Mouse (Mus musculus) hindbrain, embryonic 13.5 days (tissue): ENCODE data around the gene Lpo. TPM values are rescaled to one million over a fixed set of nuclear protein-coding genes. Genes with fewer than 3 reads are reported as not detected.
"Not testable (repeated sequence)": the region's sequence is repeated elsewhere in the genome, so short reads cannot be mapped to it uniquely, and the experiment has no call there.

Experiments
- ATAC-seq: fragments of 200-750 bp; cut with Nextera tagmentation; 2 replicates; pipeline ENCODE4 v1.8.0; 2017; ENCODE audit warnings: moderate TSS enrichment; ENCODE audit not compliant: low FRiP score
- H3K27ac ChIP-seq: fragments of 300-500 bp; sonication (generic); 2 replicates; pipeline ENCODE4 v1.5.1; 2015; ENCODE audit warnings: inconsistent platforms, mild to moderate bottlenecking, moderate library complexity
- H3K27me3 ChIP-seq: fragments of 300-500 bp; sonication (generic); 2 replicates; pipeline ENCODE4 v1.6.1; 2015; ENCODE audit warnings: mild to moderate bottlenecking, inconsistent platforms
- H3K36me3 ChIP-seq: fragments of 300-500 bp; sonication (generic); 2 replicates; pipeline ENCODE4 v1.6.1; 2015; ENCODE audit warnings: mild to moderate bottlenecking, inconsistent platforms
- H3K4me1 ChIP-seq: fragments of 300-500 bp; sonication (generic); replicated peaks from 2 replicates; pipeline ENCODE4 v1.6.1; 2015; ENCODE audit warnings: inconsistent platforms
- H3K4me2 ChIP-seq: fragments of 300-500 bp; sonication (generic); 2 replicates; pipeline ENCODE4 v1.6.1; 2015; ENCODE audit warnings: inconsistent platforms, mild to moderate bottlenecking, moderate library complexity
- H3K4me3 ChIP-seq: fragments of 300-500 bp; sonication (generic); 2 replicates; pipeline ENCODE4 v1.5.1; 2015; ENCODE audit warnings: mild to moderate bottlenecking, inconsistent platforms
- H3K9ac ChIP-seq: fragments of 300-500 bp; sonication (generic); 2 replicates; pipeline ENCODE4 v1.6.1; 2015; ENCODE audit warnings: mild to moderate bottlenecking, inconsistent platforms
- H3K9me3 ChIP-seq: fragments of 300-500 bp; sonication (generic); 2 replicates; pipeline ENCODE4 v1.6.1; 2016; ENCODE audit warnings: inconsistent platforms
- WGBS: fragments of 180-500 bp; shearing (Covaris S2); methylation state at CpG from one replicate; pipeline ENCODE4 v1.1.7; 2015; 5-methylcytosine and 5-hydroxymethylcytosine counted together
- polyA plus RNA-seq: library from polyadenylated mRNA; unstranded; fragments of >200 nt; fragmentation: Nextera tagmentation; extraction: Ambion mirVana; gene quantifications from 2 replicates; pipeline ENCODE4 v1.2.1, GENCODE M21; 2015

The Lpo gene
- 0.41 and 1.5 TPM in 2 replicates for polyA plus RNA-seq

GRCm38 (mm10) chr11:87828239-87828900, at the start of gene Lpo:
TSS of gene Lpo (minus strand) at chr11:87828289.
- Histone ChIP-seq H3K9ac (no peak within 1 kb of the TSS), H3K27ac (no peak within 1 kb of the TSS)

GRCm38 (mm10) chr11:87875436-87875835, 47.3 kb upstream of the Lpo start, which contains the start of gene Epx:
TSS of gene Epx (minus strand) at chr11:87875536.
- no peaks in the 10 kb centered on the region for H3K9me3 ChIP-seq
- no peak within 1 kb of the TSS for H3K4me2 ChIP-seq
- H3K4me3 ChIP-seq, result no peak within 1 kb of the TSS
- H3K36me3 ChIP-seq, result no peaks in the 10 kb centered on the region
- no peak within 1 kb of the TSS for H3K27ac ChIP-seq
- no peaks in the 10 kb centered on the region for H3K27me3 ChIP-seq
- H3K4me1 ChIP-seq, result no peaks in the 10 kb centered on the region
- no peak within 1 kb of the TSS for H3K9ac ChIP-seq
- 86% methylated on average over 6 of the region's 6 CpGs for WGBS
- ATAC-seq, result no peak

More at GRCm38 (mm10) chr11:87828239-87828900, at the start of gene Lpo:
- WGBS, result 20% methylated on average over 10 of the region's 10 CpGs
- Histone ChIP-seq H3K36me3 (no peaks in the 10 kb centered on the region), H3K27me3 (peaks cover 12% of the 10 kb centered on the region; the same call in 1 of the 2 replicates), H3K9me3 (no peaks in the 10 kb centered on the region), H3K4me1 (peaks cover 9% of the 10 kb centered on the region), H3K4me2 (no peak within 1 kb of the TSS), H3K4me3 (no peak within 1 kb of the TSS)
- ATAC-seq, result no peak

GRCm38 (mm10) chr11:87871766-87872165, 43.7 kb upstream of the Lpo start:
- H3K9ac ChIP-seq, result no peak overlapping the region

GRCm38 (mm10) chr11:87870096-87870495, 42.0 kb upstream of the Lpo start:
- Histone ChIP-seq H3K36me3 (no peaks in the 10 kb centered on the region), H3K27ac (no peak overlapping the region), H3K27me3 (no peaks in the 10 kb centered on the region), H3K4me2 (no peak overlapping the region), H3K4me1 (no peaks in the 10 kb centered on the region), H3K9me3 (no peaks in the 10 kb centered on the region), H3K4me3 (no peak overlapping the region), H3K9ac (no peak overlapping the region)
- ATAC-seq, result no peak
- 81% methylated on average over 2 of the region's 2 CpGs for WGBS

More at GRCm38 (mm10) chr11:87871766-87872165, 43.7 kb upstream of the Lpo start:
- Histone ChIP-seq H3K4me3 (no peak overlapping the region), H3K4me1 (no peaks in the 10 kb centered on the region), H3K36me3 (no peaks in the 10 kb centered on the region), H3K9me3 (no peaks in the 10 kb centered on the region), H3K27me3 (no peaks in the 10 kb centered on the region), H3K27ac (no peak overlapping the region), H3K4me2 (no peak overlapping the region)
- 50% methylated on average over 8 of the region's 8 CpGs for WGBS
- ATAC-seq, result no peak

GRCm38 (mm10) chr11:87866891-87867290, 38.8 kb upstream of the Lpo start:
- H3K4me3 ChIP-seq, H3K27ac ChIP-seq, H3K4me2 ChIP-seq, H3K4me1 ChIP-seq, H3K9me3 ChIP-seq, ATAC-seq, H3K9ac ChIP-seq, H3K27me3 ChIP-seq: not testable (repeated sequence)
- WGBS, result 89% methylated on average over 1 of the region's 2 CpGs
- peaks cover 17% of the 10 kb centered on the region for H3K36me3 ChIP-seq

GRCm38 (mm10) chr11:87862805-87863204, 34.7 kb upstream of the Lpo start:
- Histone ChIP-seq H3K9me3 (no peaks in the 10 kb centered on the region), H3K27me3 (no peaks in the 10 kb centered on the region), H3K9ac (peak overlapping the region; percentile 24; the same call in 1 of the 2 replicates), H3K4me1 (no peaks in the 10 kb centered on the region), H3K4me3 (no peak overlapping the region), H3K4me2 (no peak overlapping the region), H3K27ac (no peak overlapping the region), H3K36me3 (peaks cover 40% of the 10 kb centered on the region)
- 95% methylated on average over 13 of the region's 13 CpGs for WGBS
- no peak for ATAC-seq

GRCm38 (mm10) chr11:87860426-87860825, 32.3 kb upstream of the Lpo start:
- Histone ChIP-seq H3K9me3 (no peaks in the 10 kb centered on the region), H3K27me3 (no peaks in the 10 kb centered on the region), H3K4me3 (no peak overlapping the region), H3K4me2 (no peak overlapping the region), H3K4me1 (no peaks in the 10 kb centered on the region), H3K27ac (no peak overlapping the region), H3K9ac (no peak overlapping the region), H3K36me3 (peaks cover 58% of the 10 kb centered on the region)
- ATAC-seq, result no peak
- 64% methylated on average over 9 of the region's 9 CpGs for WGBS

GRCm38 (mm10) chr11:87859273-87859672, 31.2 kb upstream of the Lpo start:
- no peak overlapping the region for H3K9ac ChIP-seq
- no peak overlapping the region for H3K27ac ChIP-seq
- no peak for ATAC-seq
- peaks cover 58% of the 10 kb centered on the region for H3K36me3 ChIP-seq
- 92% methylated on average over 11 of the region's 11 CpGs for WGBS
- no peak overlapping the region for H3K4me2 ChIP-seq
- H3K4me3 ChIP-seq, result no peak overlapping the region
- no peaks in the 10 kb centered on the region for H3K9me3 ChIP-seq
- no peaks in the 10 kb centered on the region for H3K27me3 ChIP-seq
- H3K4me1 ChIP-seq, result no peaks in the 10 kb centered on the region

- no peak overlapping the region for H3K27ac ChIP-seq
- H3K4me1 ChIP-seq, result peaks cover 11% of the 10 kb centered on the region
- H3K9ac ChIP-seq, result no peak overlapping the region
- H3K4me2 ChIP-seq, result no peak overlapping the region
- peaks cover 28% of the 10 kb centered on the region for H3K36me3 ChIP-seq
- no peak overlapping the region for H3K4me3 ChIP-seq
- no peaks in the 10 kb centered on the region for H3K9me3 ChIP-seq
- ATAC-seq, result no peak
- WGBS, result 93% methylated on average over 7 of the region's 7 CpGs
- H3K27me3 ChIP-seq, result no peaks in the 10 kb centered on the region
These were observed 26.5 kb upstream of the Lpo start for GRCm38 (mm10) chr11:87854550-87854949.

GRCm38 (mm10) chr11:87853597-87853954, 25.5 kb upstream of the Lpo start:
- WGBS, result 38% methylated on average over 8 of the region's 8 CpGs
- peak; percentile 58; the same call in 1 of the 2 replicates for ATAC-seq
- H3K9me3 ChIP-seq, result no peaks in the 10 kb centered on the region
- H3K4me2 ChIP-seq, result peak overlapping the region; percentile 80
- peaks cover 11% of the 10 kb centered on the region for H3K4me1 ChIP-seq
- H3K9ac ChIP-seq, result peak overlapping the region; percentile 77
- H3K36me3 ChIP-seq, result peaks cover 26% of the 10 kb centered on the region
- H3K27ac ChIP-seq, result peak overlapping the region; percentile 85
- H3K27me3 ChIP-seq, result no peaks in the 10 kb centered on the region
- peak overlapping the region; percentile 59 for H3K4me3 ChIP-seq

GRCm38 (mm10) chr11:87852690-87853596, 24.9 kb upstream of the Lpo start, which contains the start of gene Mks1:
TSS of gene Mks1 (plus strand) at chr11:87853215.
- ATAC-seq, result peak; percentile 93
- H3K4me3 ChIP-seq, result peak within 1 kb of the TSS; percentile 59
- peak within 1 kb of the TSS; percentile 85 for H3K27ac ChIP-seq
- peaks cover 20% of the 10 kb centered on the region for H3K36me3 ChIP-seq
- H3K9me3 ChIP-seq, result no peaks in the 10 kb centered on the region
- H3K4me2 ChIP-seq, result peak within 1 kb of the TSS; percentile 80
- WGBS, result 5% methylated on average over 40 of the region's 40 CpGs
- peaks cover 11% of the 10 kb centered on the region for H3K4me1 ChIP-seq
- H3K9ac ChIP-seq, result peak within 1 kb of the TSS; percentile 77
- no peaks in the 10 kb centered on the region for H3K27me3 ChIP-seq

GRCm38 (mm10) chr11:87847884-87848283, 19.8 kb upstream of the Lpo start:
- no peaks in the 10 kb centered on the region for H3K36me3 ChIP-seq
- H3K9ac ChIP-seq, result no peak overlapping the region
- whole genome bisulfite sequencing, result 69% methylated on average over 6 of the region's 6 CpGs
- no peak for ATAC-seq
- no peak overlapping the region for H3K4me3 ChIP-seq
- no peak overlapping the region for H3K27ac ChIP-seq
- H3K4me2 ChIP-seq, result no peak overlapping the region
- H3K9me3 ChIP-seq, result no peaks in the 10 kb centered on the region
- H3K27me3 ChIP-seq, result no peaks in the 10 kb centered on the region
- peaks cover 5% of the 10 kb centered on the region; the same call in 1 of the 2 replicates for H3K4me1 ChIP-seq
